Mouse (Mus musculus) naive thymus-derived CD4-positive, alpha-beta T cell, adult 2 months (primary cell): ENCODE measurements at regions not wholly inside any gene's neighbourhood (a gene's known extent, or its start where the extent isn't known, plus 50 kb on each side); places are given as distances from the start of the nearest gene placed in this dataset.
"Not testable (repeated sequence)": the region's sequence is repeated elsewhere in the genome, so short reads cannot be mapped to it uniquely, and the experiment has no call there.

ENCODE experiments used
- DNase-seq: peaks from one replicate; pipeline ENCODE4 v3.0.0-alpha.2; 2011; ENCODE audit warnings: low read depth

- DNase-seq: not testable (repeated sequence)
Measured at GRCm38 (mm10) chr13:3035291-3035690, 502.6 kb upstream of the Gdi2 start.

GRCm38 (mm10) chr13:3037010-3037409, 500.9 kb upstream of the Gdi2 start:
- DNase-seq: peak; percentile 1

GRCm38 (mm10) chr13:3046381-3047105, 491.3 kb upstream of the Gdi2 start:
- not testable (repeated sequence) for DNase-seq

DNA sequence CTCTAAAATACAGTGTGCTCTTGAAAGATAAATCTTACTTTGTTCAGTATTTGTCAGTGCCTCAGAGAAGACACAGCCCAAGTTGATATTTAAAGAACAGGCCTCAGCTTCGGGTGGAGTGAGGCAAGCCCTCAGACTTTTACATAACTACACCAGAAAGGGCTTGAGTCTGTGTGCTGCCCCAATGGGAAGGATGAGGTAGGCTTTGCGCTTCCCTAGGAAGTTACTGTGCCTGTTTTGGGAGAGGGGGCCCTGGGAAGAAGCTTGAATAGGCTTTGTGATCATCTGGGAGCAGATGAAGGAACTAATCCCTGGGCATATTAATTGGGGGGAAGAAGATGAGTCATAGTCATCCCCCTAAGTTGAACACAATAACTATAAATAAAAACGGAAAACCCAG, 454.4 kb upstream of the Gdi2 start:
- DNase-seq: not testable (repeated sequence)

DNA sequence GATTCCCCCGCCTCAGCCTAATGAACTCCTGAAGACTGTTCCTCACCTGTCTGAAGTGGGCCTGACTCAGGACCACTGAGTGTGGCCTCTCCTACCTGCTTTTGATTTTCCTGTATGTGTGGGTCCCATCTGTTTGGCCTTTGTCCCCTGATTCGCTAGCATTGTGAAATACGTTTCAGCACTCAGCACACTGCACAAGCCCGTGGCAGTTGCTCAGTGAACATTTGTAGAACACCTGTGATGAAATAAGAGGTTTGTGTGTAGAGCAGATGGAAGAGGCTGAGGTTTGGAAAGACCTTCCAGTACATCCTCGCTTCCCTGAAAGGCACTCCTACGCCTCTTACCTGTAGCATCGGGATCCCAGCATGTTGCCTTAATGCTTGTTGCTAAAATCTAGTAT, 447.9 kb upstream of the Gdi2 start:
- DNase-seq: not testable (repeated sequence)

GRCm38 (mm10) chr13:3106543-3106942, 431.3 kb upstream of the Gdi2 start:
- DNase-seq: not testable (repeated sequence)

- not testable (repeated sequence) for DNase-seq
Measured at GRCm38 (mm10) chr13:3128150-3128549, 409.7 kb upstream of the Gdi2 start.

GRCm38 (mm10) chr13:3137281-3137680, 400.6 kb upstream of the Gdi2 start:
- DNase-seq: not testable (repeated sequence)

DNA sequence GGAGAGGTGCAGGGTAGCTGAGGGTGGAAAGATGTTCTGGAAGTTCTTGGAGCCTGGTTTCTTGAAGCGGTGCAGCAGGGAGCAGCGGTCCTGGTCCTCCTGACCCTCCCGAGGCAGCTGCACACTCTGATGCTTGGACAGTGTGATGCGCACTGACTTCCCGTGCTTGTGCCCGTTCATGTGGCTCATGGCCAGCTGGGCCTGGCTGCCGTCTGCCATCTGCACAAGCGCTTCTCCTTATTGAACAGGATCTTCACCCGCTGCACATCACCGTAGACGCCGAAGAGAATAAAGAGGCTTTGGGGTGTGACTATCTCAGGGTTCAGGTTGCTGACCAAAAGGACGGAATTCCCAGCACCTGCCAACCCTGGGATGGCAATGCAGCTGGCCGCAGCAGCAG, 399.2 kb upstream of the Gdi2 start:
- DNase-seq: no peak

DNA sequence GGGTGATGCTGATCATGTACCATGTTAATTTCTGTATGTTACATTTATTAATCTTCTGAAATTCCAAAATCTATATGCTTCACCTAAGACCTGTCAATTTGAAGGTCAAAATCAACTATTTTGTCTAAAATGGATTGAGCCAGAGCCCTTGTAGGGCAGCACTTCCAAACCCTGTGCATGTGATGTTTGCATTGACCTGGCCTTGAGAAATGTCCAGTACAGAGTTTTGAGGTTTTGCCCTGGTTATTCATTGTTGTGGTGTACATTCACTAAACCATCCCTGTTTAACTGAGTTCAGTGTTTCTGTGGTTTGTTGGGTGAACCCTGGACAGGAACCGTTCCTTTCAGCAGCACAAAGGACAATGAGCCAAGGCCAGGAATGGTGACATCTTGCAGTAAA, 392.4 kb upstream of the Gdi2 start:
- DNase-seq: not testable (repeated sequence)
